Mouse (Mus musculus) cerebellum, postnatal 14 days (tissue): ENCODE results near the gene Nupr1l.
A peak's percentile ranks its signal among the peaks of the same experiment; 100 is the strongest.
"Not testable (repeated sequence)": the region's sequence is repeated elsewhere in the genome, so short reads cannot be mapped to it uniquely, and the experiment has no call there.

Experiments used
- DNase-seq, 2 experiments: peaks; one replicate each; pipeline ENCODE4 v3.0.0; 2021; ENCODE audit warnings: mixed read lengths in 2 of 2

The Nupr1l gene

DNA sequence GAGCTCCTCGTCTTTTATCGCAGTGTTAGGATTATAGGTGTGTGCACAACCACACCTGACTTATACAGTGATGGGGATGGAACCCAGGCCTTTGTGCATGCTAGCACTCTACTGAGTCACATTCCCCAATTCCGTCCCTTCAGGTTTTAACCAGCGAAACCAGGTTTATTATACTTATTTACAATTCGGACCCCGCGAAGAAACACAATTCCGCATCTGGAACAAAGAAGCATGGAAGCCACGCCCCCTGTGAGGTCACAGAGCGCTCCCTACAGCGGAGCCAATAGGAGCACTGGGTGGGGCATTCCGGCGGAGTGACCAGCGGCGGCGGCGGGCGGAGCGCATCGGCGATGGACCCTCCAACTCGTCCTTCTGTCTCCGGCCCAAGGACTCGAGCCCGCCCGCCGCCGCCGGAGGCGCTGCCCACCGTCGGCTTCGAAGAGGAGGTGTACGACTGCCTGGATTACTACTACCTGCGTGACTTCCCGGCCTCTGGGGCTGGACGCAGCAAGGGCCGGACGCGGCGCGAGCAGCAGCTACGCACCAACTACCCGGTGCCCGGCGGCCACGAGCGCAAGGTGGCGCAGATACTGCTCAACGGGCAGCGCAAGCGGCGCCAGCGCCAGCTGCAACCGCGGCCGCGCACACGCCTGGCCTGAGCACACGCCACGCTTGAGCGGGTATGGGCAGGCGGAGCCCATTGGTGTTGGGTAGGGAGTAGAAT is at the start of gene Nupr1l:
Gene Nupr1l, plus strand, starts transcription at position 299 of the 724 bp plus-strand sequence.
- peak; percentile 93 for DNase-seq

DNA sequence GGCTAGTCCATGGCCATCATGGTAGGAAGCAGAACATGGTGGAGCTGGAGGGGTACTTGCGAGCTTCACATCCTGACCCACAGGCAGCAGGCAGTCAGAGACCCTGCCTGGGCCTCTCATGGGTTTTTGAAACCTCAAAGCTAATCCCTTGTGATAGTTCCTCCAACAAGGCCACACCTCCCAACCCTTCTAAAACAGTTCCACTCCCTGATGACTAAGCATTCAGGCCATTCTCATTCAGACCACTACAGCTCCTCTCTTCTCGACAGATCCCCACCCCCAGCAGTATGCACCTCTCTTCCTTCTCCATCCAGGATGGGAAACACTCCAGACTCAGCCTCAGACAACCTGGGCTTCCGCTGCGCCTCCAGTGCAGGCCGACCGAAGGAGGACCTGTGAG is 46.0 kb upstream of the Nupr1l start:
- DNase-seq: no peak

DNA sequence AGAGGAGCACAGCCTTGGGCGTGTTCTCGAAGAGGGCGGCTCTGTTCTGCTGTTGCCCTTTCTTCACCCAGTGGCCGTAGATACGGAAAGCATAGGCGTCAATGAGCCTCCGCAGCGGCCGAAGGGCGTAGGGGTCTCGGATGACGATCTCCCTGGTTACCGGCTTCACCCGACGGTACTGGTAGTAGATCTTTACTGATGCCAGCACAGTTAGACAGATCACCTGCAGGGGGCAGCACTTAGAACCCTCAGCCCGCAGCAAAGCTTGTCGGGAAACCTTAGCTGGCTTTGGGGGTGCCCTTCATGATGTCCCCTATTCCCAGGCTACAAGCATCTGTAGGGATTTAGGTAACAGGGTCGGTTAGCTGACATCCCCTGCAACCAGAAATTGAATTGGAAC is 43.9 kb upstream of the Nupr1l start:
- DNase-seq: peak; percentile 46 to 76

DNA sequence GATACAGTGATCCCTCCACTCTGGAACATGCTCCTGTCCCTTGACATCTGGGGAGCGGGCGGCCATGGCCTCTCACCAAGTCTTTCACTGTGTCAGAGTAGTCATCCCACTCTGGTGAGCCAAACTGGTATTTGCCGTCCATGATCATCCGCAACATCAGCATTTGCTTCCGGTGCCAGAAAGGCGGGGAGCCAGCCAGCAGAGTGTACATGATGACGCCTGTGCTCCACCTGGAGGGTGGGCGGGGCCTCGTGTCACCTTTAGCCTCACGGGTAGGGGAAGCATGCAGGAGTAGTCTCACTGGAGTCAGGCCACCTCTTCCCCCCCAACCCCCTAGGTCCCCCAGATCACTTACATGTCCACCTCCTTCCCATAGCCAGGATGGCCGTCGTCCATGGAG is 42.5 kb upstream of the Nupr1l start:
- DNase-seq: no peak

DNA sequence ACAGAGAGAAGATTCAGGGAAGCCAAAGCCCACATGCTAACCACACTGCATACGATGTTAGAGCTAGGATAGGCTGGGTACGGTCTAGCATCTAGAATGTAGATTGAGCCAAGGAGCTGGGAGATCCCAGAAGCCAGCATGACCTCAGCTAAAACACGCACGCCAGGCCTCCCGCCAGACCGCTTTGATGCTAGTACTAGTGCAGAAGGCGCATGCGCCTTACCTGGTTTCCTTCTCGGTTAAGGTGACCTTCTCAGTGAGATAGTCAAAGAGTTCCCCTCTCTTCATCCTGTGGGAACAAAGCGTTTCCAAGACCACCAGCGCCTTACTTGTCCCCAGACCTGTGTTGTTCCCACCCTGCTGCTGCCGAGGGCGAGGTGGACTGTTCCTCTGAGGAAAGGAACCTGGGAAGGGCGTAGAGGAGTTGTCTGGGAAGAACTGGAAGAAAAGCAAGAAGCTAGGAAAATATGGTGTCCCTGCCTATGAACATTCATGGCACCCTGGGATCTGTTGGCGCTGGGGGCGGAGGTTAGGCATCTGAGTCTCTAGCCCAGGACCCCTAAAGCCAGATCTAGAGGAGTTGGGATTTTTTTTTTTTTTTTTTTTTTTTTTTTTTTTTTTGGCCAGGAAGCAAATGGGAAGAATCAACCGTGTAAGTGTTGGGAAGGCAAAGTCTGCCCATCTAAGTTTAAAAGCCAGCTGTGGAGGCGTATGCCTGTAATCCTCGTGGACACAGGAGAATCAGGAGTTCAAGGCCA is 38.9 kb upstream of the Nupr1l start:
- no peak for DNase-seq

DNA sequence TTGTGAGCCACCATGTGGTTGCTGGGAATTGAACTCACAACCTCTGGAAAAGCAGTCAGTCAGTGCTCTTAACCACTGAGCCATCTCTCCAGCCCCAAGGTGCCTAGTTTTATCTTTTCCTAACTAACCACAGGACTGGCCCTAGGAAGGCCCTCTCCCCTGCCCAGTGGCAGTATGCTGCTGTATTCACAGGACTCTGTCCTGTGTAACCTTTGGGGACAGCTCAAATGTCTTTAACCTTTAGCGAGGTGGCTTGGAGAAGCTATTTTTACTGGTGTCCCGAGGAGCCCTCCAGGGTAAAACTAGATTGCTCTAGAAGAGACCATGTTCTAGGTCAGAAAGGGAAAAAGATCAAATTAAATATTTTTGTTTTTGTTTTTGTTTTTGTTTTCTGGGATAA is 37.1 kb upstream of the Nupr1l start:
- DNase-seq: no peak

DNA sequence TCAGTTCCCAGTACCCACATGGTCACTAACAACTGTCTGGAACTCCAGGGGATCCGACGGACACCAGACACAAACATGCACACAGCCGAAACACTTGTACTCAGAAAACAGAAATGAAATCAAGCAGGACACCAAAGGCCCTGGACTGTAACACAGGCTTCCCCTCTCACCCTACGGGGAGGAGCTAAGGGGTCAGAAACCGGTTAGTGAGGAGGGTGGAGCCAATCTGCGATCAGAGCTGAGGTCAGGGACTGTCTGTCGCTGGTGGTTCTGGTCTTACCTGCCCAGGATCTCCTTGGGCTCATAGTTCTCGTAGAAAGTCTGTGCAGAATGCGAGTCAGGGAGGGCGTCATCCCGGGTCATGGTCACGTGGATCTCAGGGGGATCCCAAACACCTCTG is 34.4 kb upstream of the Nupr1l start:
- no peak for DNase-seq

DNA sequence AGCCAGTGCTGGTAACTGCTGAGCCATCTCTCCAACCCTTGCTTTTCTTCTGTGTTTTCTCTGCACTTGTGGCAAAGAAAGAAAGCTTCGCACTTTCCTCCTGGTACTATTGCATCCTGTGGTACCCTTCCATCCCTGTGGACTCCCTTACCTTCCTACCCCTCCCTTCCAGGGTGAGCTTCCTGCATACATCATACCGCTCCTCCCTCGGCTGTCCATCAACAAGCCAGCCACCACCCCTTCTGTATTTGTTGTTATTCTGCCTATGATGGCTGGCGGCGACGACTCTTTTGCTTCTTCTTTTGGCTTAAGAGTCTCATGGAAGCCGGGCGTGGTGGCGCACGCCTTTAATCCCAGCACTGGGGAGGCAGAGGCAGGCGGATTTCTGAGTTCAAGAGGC is 33.2 kb upstream of the Nupr1l start:
- DNase-seq: no peak

DNA sequence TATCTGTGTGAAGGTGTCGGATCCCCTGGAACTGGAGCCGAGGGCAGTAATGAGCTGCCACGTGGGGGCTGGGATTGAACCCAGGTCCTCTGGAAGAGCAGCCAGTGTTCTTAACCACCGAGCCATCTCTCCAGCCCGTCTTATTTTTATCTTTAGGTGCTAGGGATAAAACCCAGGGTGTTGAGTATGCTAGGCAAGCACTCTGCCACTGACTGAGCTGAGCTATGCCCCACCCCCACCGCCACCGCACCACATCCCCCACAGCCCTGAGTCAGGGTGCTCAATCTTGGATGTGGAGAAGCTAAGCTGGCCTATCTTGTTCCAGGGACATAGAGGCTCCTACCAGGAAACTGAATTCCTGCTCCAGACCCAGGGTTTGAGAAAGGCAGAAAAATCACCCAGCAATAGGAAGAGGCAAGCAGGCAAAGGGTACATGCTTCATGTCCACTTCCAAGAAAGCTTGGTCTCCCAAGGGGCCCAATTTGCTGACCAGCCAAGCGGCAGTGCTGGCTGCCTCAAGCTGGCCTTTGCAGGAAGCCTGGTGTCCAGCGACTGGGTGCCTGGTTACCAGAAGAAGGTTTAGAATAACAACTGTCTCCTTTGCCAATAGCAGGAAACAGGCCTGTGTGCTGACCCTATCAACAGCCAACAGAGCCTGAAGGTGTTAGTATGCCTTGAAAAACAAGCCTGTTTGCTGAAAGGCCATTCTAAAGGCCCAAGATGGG is 30.4 kb upstream of the Nupr1l start:
- DNase-seq: no peak

DNA sequence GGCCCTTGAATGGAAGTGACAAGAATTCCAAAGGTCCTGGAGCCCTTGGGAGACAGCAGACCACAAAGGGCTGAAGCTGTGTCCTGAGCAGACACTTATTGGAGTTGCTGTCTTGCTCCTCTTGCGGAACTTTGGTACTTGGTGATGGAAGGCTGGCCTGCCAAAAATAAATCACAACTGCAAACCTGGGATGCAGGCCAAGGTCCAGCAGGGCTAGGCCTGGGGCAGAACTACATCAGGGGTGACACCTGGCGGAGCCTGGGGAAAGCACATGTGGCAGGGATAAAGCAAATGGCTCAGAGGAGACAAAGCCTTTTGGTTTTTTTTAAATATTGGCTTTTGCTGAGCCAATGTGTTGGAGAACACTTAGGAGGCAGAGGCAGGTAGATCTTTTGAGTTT is 29.4 kb upstream of the Nupr1l start:
- DNase-seq: peak; percentile 62 to 74

DNA sequence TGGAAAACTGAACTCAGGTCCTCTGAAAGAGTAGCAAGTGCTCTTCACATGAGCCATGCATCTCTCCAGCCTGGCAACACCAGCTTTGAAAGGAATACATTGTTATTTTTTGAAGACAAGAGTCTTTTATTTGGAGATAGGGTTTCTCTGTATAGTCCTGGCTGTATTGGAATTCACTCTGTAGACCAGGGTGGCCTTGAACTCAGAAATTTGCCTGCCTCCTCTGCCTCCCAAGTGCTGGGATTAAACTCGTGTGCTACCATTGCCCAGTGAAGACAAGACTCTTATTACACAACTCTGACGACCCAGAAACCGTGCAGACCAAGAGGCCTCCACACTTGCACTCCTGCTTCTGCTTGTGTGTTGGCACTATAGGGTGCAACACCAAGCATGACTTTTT is 28.5 kb upstream of the Nupr1l start:
- DNase-seq: no peak

DNA sequence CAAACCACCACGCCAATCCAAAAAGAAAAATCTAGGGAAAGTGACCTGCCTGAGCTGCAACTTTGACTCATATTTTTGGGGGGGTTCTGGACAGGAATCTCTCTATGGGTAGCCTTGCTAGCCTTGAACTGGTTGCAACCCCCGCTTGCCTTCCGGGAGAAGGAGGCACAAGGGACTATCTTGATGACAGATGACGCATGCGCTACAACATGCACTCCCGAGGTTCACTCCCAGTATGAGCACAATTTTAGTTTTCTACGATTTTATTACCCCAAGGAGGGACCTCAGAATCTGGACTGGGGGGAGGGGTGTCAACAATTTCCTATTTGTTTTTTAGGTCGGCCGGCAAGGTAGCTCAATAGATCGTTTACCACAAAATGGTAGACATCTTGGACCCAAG is 22.1 kb upstream of the Nupr1l start:
- no peak for DNase-seq

DNA sequence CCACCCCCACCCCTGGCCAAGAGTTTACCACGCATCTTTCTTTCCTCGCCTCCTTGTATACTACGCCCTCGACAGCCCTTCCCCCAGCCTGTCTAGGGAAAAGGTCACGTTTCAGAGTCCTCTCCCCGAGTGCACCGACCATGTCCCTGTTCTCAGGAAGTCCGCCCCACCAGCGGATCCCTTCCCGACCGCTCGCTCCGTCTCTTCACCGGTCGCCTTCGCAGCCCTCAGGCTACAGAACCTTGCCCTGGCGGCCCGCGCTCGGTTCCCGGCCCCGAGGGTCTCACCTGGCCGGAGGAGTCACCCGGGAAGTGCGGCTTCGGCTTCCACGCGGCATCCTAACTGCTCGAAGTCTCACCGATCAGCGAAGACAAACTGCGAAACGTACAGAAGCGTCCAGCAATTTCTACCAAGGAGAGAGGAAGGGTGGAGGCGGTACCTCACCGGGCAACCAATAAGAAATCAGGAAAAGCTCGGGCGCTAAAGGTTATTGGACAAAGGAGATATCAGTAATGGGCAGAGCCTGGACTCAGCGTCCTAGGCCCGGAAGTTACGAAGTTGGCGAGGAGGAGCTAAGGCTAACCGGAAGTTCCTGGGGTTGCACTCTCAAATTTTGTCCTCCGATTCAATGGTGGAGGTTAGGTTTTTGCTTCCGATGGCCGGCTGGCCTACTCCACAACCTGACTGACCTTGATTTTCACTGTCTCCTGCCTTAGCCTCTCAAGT is 21.3 kb upstream of the Nupr1l start, which contains the start of gene Chchd2:
Gene Chchd2, minus strand, starts transcription at position 560 of the 726 bp plus-strand sequence.
- DNase-seq: peak; percentile 92 to 96

DNA sequence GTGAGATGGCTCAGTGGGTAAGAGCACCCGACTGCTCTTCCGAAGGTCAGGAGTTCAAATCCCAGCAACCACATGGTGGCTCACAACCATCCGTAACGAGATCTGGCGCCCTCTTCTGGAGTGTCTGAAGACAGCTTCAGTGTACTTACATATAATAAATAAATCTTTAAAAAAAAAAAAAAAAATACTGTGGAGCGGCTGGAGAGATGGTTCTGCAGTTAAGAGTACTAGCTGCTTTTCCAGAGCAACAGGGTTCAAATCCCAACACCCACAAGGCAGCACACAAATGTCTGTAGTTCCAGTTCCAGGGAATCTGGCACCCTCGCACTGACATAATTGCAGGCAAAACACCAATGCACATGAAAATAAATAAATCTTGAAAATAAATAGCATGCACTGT is 17.9 kb upstream of the Nupr1l start:
- DNase-seq: not testable (repeated sequence)

DNA sequence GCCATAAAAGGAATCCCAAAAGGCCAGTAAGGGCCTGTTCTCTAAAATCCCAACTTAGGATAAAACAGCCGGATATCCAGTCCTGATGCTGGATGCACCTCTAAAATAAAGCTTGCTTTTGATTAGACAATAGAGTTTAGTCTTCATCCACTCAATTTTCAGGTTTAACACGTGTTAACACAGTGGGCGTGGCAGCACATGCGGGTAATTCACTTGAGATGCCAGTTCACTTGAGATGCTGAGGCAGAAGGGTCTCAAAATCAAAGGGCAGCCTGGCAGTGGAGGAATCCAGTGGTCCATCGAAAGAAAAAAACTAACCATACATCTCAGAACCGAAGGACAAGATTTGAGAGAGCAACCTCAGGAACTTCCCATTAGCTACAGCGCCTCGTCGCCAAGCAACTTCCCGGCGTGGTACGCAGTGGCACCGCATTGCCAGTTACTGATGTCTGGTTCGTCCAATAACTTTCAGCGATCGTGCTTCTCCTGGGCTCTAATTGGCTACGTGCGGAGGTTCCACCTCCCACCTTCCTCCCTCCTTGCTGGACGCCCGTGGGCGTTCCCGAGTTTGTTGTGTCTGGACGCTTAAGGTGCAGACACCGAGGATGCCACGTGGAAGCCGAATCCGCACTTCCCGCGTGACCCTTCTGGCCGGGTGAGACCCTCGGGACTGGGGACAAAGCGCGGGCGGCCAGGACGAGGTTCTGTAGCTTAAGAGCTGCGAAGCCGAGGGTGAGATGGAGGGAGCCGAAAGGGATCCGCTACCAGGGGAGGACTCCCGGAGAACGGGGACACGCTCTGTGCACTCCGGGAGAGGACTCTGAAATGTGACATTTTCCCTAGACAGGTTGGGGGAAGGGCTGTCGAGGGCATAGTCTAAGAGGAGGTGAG is 12.9 kb upstream of the Nupr1l start, which contains the start of gene Zbed5:
Gene Zbed5, plus strand, starts transcription at position 526 of the 891 bp plus-strand sequence.
- DNase-seq: peak; percentile 88 to 89

DNA sequence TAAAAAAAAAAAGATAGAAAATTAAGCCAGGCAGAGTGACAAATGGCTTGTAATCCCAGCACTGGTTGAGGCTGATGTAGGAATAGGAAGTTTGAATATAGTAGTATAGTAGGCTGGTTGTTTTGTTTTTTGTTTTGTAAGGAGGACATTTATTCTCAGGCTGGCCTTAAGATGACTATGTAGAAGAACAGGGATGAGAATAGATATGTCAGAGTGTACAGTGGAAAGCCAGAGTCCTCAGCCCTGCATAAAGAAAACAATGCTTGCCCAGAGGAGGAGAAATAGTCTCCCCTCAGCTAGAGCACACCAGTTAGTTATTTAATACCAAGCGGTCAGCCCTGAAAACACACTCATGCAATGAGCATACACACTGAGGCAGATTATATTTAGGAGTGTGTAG is 9.9 kb upstream of the Nupr1l start, which contains the start of gene Phkg1:
Gene Phkg1, minus strand, starts transcription at position 101 of the 400 bp plus-strand sequence.
- no peak for DNase-seq

DNA sequence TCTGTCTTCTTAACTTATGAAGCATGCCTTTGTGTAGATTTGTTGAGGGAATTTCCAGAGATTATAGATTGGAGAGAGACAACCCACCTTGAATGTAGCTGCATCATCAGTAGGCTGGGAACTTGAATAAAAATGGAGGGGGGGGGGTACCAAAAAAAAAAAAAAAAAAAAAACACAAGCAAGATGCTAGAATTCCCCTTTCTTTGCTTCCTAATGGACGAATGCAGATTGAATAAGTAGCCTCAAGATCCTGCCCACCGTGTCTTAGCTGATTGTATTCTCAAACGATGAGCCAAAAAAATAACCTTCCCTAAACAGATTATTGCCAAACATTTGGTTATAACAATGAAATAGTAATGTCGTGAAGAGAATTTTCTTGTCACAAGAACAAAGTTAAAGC is 565 bp upstream of the Nupr1l start:
- no peak for DNase-seq

DNA sequence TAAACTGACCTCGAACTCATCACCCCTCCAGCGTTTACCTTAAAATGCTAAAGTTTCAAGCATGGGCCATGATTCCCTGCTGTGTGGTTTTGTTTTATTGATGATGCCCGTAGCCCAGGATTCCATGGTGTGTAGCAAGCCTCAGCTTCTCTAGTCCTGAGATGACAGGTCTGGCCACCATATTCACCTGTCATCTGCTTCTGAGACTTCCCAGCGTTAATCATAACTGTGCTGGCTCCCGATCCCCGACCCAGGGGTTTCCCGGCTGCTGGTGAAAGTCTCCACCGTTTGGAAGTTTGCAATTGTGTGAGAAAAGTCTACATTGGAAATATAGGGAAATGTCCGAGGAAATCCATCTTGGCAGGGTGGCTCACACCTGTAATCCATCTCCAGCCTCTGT is 807 bp downstream of the Nupr1l start:
- no peak for DNase-seq

DNA sequence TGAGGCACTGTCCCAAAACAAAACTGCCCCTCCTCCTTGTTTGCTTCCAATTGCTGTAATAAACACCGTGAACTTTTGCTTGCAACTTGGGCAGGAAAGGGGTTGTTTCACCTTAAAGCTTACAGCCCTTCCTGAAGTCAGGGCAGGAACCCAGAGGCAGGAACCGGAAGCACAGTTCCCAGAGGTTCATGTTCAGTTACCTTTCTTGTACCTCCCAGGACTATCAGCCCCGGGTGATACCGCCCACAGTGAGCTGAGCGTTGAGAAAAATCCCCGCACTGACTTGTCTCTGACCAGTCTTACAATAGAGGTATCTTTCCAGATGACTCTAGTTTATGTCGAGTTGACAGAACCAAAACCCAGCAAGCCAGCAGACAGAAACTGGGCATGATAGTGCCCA is 1.3 kb downstream of the Nupr1l start:
- no peak for DNase-seq

DNA sequence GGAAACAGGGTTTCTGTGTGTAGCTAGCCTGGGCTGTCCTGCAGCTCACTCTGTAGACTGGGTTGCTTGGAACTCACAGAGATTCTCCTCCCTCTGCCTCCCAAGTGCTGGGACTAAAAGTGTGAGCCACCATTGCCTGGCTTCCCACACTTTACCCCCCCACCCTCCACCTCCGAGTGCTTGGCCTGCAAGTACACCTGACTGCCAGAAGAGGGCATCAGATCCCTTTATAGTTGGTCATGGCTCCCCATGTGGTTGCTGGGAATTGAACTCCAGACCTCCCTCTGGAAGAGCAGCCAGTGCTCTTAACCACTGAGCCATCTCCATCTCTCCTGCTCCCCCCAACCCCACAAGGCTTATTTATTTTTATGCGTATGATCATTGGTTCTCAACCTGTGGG is 5.7 kb downstream of the Nupr1l start:
- peak; percentile 27 to 35 for DNase-seq

DNA sequence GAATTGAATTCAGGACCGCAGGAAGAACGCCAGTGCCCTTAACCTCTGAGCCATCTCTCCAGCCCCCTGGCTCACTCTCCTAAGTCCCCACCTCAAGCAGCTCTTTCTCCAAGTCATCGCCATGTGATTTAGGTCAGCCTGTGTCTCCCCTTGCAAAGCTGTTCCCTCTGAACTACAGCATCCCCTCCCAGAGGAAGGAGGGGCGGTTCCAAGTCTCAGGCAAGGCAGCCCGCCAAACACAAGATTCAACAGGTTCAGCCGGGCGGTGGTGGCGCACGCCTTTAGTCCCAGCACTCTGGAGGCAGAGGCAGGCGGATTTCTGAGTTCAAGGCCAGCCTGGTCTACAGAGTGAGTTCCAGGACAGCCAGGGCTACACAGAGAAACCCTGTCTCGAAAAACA is 7.2 kb downstream of the Nupr1l start:
- DNase-seq: not testable (repeated sequence)
